Mouse (Mus musculus) liver, embryonic 13.5 days (tissue): Measurements from ENCODE around the gene Fkbp6. TPM values are rescaled to one million over a fixed set of nuclear protein-coding genes. Genes with fewer than 3 reads are reported as not detected.
A peak's percentile ranks its signal among the peaks of the same experiment; 100 is the strongest.

Experiments
- ATAC-seq: fragments of 200-750 bp; cut with Nextera tagmentation; 2 replicates; pipeline ENCODE4 v1.8.0; 2017; ENCODE audit warnings: low read depth, mild to moderate bottlenecking, moderate number of reproducible peaks, moderate library complexity
- DNase-seq: peaks from one replicate; pipeline ENCODE4 v3.0.0; 2022
- H3K27ac ChIP-seq: fragments of 300-500 bp; sonication (generic); 2 replicates; pipeline ENCODE4 v1.5.1; 2015; ENCODE audit warnings: moderate library complexity, mild to moderate bottlenecking, inconsistent platforms
- H3K27me3 ChIP-seq: fragments of 300-500 bp; sonication (generic); 2 replicates; pipeline ENCODE4 v1.6.1; 2015; ENCODE audit warnings: mild to moderate bottlenecking, inconsistent platforms
- H3K36me3 ChIP-seq: fragments of 300-500 bp; sonication (generic); 2 replicates; pipeline ENCODE4 v1.6.1; 2015; ENCODE audit warnings: mild to moderate bottlenecking, inconsistent platforms
- H3K4me1 ChIP-seq: fragments of 300-500 bp; sonication (generic); replicated peaks from 2 replicates; pipeline ENCODE4 v1.6.1; 2015; ENCODE audit warnings: inconsistent platforms
- H3K4me2 ChIP-seq: fragments of 300-500 bp; sonication (generic); 2 replicates; pipeline ENCODE4 v1.6.1; 2015; ENCODE audit warnings: inconsistent platforms, mild to moderate bottlenecking, moderate library complexity
- H3K4me3 ChIP-seq: fragments of 300-500 bp; sonication (generic); replicated peaks from 2 replicates; pipeline ENCODE4 v1.5.1; 2015; ENCODE audit warnings: mild to moderate bottlenecking, inconsistent platforms
- H3K9ac ChIP-seq: fragments of 300-500 bp; sonication (generic); 2 replicates; pipeline ENCODE4 v1.6.1; 2015; ENCODE audit warnings: mild to moderate bottlenecking, inconsistent platforms
- H3K9me3 ChIP-seq: fragments of 300-500 bp; sonication (generic); replicated peaks from 2 replicates; pipeline ENCODE4 v1.6.1; 2016; ENCODE audit warnings: inconsistent platforms
- WGBS: fragments of 180-500 bp; shearing (Covaris S2); methylation state at CpG from one replicate; pipeline ENCODE4 v1.1.7; 2015; ENCODE audit not compliant: insufficient replicate concordance; 5-methylcytosine and 5-hydroxymethylcytosine counted together
- polyA plus RNA-seq: library from polyadenylated mRNA; unstranded; fragments of >200 nt; fragmentation: Nextera tagmentation; extraction: Ambion mirVana; gene quantifications from 2 replicates; pipeline ENCODE4 v1.2.1, GENCODE M21; 2015

The Fkbp6 gene
- polyA plus RNA-seq: not detected in 2 replicates

DNA sequence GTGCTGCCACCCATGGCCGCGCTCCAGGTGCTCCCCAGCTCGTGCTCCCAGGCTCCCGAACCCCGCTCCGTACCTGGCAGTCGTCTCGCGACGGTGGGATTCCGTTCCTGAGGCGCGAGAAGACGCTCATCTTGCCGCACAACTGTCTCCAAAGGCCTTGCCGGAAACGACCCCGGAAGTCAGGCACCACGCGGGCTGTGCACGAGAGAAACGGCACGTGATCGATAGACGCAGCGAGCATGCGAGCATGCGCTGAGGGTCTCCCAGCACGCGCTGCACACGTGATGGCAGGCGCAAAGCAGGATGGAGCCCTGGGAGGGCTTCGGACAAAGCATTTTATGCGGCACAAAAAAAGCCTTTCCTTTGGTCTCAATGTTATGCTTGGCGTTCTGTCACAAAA lies at the start of gene Fkbp6:
Fkbp6 (minus strand) TSS at position 183 of the 400 bp plus-strand sequence.
- DNase-seq (no peak), ATAC-seq (no peak)
- no peak within 1 kb of the TSS for H3K9ac ChIP-seq
- H3K27me3 ChIP-seq: peaks cover 13% of the 10 kb centered on the region
- no peak within 1 kb of the TSS for H3K4me2 ChIP-seq
- no peak within 1 kb of the TSS for H3K27ac ChIP-seq
- no peak within 1 kb of the TSS for H3K4me3 ChIP-seq
- no peaks in the 10 kb centered on the region for H3K9me3 ChIP-seq
- H3K4me1 ChIP-seq: no peaks in the 10 kb centered on the region
- WGBS: 85% methylated on average over 35 of the region's 35 CpGs
- no peaks in the 10 kb centered on the region for H3K36me3 ChIP-seq

DNA sequence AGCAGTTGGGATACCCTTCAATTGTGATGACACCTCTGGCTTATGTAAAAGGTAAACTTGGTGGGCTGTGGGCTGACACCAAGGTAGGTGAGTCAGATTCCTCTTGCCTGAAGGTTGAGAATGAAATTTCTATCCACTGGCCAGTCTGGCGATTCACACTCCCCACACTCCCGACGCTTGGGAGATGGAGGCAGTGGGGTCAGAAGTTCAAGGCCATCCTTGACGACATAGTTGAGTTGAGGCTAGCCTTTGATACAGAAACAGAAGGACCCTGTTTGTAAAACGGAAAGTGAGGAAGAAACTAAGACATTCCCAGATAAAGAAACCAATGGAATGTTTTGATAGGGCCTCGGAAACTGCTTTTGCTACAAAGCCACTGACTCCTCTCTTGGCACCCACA lies 49.5 kb upstream of the Fkbp6 start:
- no peak overlapping the region for H3K9ac ChIP-seq
- ATAC-seq: no peak
- WGBS: 51% methylated on average over 6 of the region's 6 CpGs
- peaks cover 16% of the 10 kb centered on the region for H3K4me1 ChIP-seq
- no peaks in the 10 kb centered on the region for H3K36me3 ChIP-seq
- H3K4me3 ChIP-seq: no peak overlapping the region
- no peak for DNase-seq
- no peaks in the 10 kb centered on the region for H3K27me3 ChIP-seq
- no peak overlapping the region for H3K27ac ChIP-seq
- H3K9me3 ChIP-seq: no peaks in the 10 kb centered on the region
- H3K4me2 ChIP-seq: no peak overlapping the region

GRCm38 (mm10) chr5:135395826-135396225 lies 46.0 kb upstream of the Fkbp6 start:
- WGBS: 33% methylated on average over 5 of the region's 5 CpGs

DNA sequence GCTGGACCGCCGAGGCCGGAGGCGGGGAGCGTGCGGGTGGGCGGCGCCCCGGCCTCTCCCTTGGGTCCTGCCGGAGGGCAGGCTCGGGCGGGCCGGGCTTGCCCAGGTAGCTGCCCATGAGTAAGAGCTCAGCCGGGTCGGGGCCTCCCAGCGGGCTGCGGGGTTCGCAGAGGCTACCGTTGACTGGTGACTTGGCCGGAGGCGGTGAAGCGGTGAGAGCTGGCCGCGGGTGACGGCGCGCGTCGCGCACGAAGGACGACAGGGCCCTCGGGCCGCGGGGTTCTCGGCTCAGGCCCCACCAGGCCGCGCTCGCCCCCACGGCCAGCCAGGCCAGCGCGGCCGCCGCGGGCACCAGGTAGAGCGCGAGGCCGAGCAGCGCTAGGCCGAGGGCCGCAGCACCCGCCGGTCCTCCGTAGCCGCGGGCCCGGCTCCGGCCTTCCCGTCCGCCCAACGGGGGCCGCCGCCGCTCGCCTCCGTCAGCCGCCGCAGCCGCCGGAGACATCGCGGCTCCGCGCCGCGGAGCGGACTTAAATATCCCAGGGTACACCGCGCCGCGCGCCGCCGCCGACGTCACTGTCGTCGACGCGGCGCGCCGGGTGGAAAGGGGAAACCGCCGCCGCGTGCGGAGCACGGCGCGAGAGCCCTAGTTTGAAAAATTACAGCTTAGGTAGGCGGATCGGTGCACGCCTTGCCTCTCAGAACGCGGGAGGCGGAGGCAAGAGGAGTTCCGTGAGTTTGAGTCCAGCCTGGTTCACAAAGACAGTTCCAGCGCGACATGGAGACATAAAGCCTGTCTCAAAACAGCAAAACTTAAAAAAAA lies 44.4 kb upstream of the Fkbp6 start, which contains the start of gene Pom121:
Pom121 (minus strand) TSS at position 543 of the 820 bp plus-strand sequence.
- peak within 1 kb of the TSS; percentile 97 for H3K9ac ChIP-seq
- peak; percentile 70 for DNase-seq

More at GRCm38 (mm10) chr5:135395826-135396225, 46.0 kb upstream of the Fkbp6 start:
- H3K36me3 ChIP-seq: peaks cover 15% of the 10 kb centered on the region
- no peak overlapping the region for H3K9ac ChIP-seq
- no peaks in the 10 kb centered on the region for H3K27me3 ChIP-seq
- ATAC-seq (no peak), DNase-seq (peak; percentile 39)
- no peak overlapping the region for H3K4me3 ChIP-seq
- H3K4me1 ChIP-seq: peaks cover 33% of the 10 kb centered on the region
- H3K4me2 ChIP-seq: no peak overlapping the region
- H3K27ac ChIP-seq: no peak overlapping the region
- no peaks in the 10 kb centered on the region for H3K9me3 ChIP-seq

DNA sequence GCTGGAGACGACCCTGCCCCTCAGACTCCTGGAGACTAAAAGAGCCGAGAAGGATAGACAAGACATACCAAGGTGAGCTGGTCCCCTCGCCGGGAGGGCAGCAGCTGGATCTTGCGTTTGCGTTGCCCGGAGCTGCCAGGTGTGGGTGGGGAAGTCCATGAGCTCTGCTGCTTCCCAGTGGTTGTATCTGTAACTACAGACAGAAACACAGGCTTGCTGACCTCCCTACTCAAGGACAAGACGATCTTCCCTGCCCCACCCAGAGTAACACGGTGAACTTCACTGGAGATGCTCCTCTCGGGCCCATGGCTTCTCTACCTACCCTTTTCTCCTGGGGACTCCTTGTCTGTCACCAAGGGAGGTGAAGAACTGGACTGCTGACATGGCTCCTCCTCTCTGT lies 33.9 kb upstream of the Fkbp6 start:
- Histone ChIP-seq H3K27me3 (no peaks in the 10 kb centered on the region), H3K27ac (no peak overlapping the region), H3K9me3 (no peaks in the 10 kb centered on the region), H3K4me3 (no peak overlapping the region), H3K9ac (no peak overlapping the region), H3K4me2 (no peak overlapping the region), H3K36me3 (peaks cover 95% of the 10 kb centered on the region), H3K4me1 (no peaks in the 10 kb centered on the region)
- 80% methylated on average over 10 of the region's 10 CpGs for WGBS
- ATAC-seq: no peak
- DNase-seq: no peak

More for the DNA sequence above, 44.4 kb upstream of the Fkbp6 start, which contains the start of gene Pom121:
- Histone ChIP-seq H3K4me1 (peaks cover 33% of the 10 kb centered on the region), H3K27ac (peak within 1 kb of the TSS; percentile 90), H3K4me3 (peak within 1 kb of the TSS; percentile 92), H3K9me3 (no peaks in the 10 kb centered on the region), H3K4me2 (peak within 1 kb of the TSS; percentile 88), H3K36me3 (peaks cover 31% of the 10 kb centered on the region), H3K27me3 (no peaks in the 10 kb centered on the region)
- peak; percentile 88 for ATAC-seq
- under 1% methylated on average over 101 of the region's 110 CpGs for WGBS

DNA sequence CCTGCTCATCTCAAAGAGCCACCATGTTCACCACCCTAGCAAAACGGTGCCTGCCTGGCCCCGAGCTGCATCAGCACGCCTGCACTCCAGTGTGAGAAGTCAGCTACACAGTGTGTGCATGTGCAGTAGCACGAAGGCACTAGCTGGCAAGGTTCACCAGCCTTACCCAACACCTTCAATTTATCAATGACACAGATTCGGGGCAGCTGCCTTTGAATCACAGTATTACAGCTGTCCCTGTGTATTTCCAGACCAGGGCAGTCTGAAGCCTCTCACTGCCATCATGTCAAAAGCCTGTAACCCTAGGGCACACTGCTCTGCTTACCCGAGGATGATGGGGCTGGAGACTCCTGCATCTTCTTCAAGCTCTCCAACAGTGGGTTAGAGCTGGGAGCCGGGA lies 32.9 kb upstream of the Fkbp6 start:
- DNase-seq: no peak
- no peak for ATAC-seq

GRCm38 (mm10) chr5:135381356-135381925 lies 31.6 kb upstream of the Fkbp6 start:
- peaks cover 95% of the 10 kb centered on the region for H3K36me3 ChIP-seq
- H3K4me2 ChIP-seq: no peak overlapping the region
- H3K27me3 ChIP-seq: no peaks in the 10 kb centered on the region
- no peak overlapping the region for H3K9ac ChIP-seq
- no peak overlapping the region for H3K4me3 ChIP-seq
- no peak overlapping the region for H3K27ac ChIP-seq
- ATAC-seq: no peak
- no peaks in the 10 kb centered on the region for H3K4me1 ChIP-seq
- no peak for DNase-seq
- no peaks in the 10 kb centered on the region for H3K9me3 ChIP-seq
- 90% methylated on average over 10 of the region's 10 CpGs for WGBS

More for the DNA sequence above, 32.9 kb upstream of the Fkbp6 start:
- Histone ChIP-seq H3K36me3 (peaks cover 95% of the 10 kb centered on the region), H3K27ac (no peak overlapping the region), H3K4me1 (no peaks in the 10 kb centered on the region), H3K9ac (no peak overlapping the region), H3K27me3 (no peaks in the 10 kb centered on the region), H3K4me2 (no peak overlapping the region), H3K4me3 (no peak overlapping the region), H3K9me3 (no peaks in the 10 kb centered on the region)
- 79% methylated on average over 7 of the region's 7 CpGs for WGBS

- Histone ChIP-seq H3K9ac (no peak overlapping the region), H3K27ac (no peak overlapping the region), H3K4me3 (no peak overlapping the region), H3K4me1 (no peaks in the 10 kb centered on the region), H3K4me2 (no peak overlapping the region), H3K27me3 (no peaks in the 10 kb centered on the region), H3K9me3 (no peaks in the 10 kb centered on the region), H3K36me3 (peaks cover 99% of the 10 kb centered on the region)
- 91% methylated on average over 4 of the region's 4 CpGs for WGBS
- ATAC-seq: no peak
- DNase-seq: no peak
These were observed 30.8 kb upstream of the Fkbp6 start for GRCm38 (mm10) chr5:135380681-135381080.

DNA sequence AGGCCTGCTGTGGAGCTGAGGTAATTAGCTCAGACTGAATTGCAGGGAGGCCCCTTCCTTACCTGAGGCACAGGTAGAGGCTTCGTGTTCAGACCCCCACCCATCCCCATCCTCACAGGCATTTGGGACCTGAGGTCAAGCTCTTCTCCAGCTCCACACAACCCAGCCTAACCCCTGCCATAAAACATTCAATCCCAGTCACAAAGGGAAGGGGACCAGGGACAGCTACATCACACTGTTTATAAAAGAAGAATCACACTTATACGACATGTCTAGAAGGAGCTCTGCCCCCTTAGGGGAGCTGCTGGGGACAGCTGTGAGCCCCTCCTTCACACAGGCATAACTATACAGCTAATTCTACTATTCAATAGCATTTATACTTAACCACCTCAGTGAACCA lies 26.5 kb upstream of the Fkbp6 start:
- H3K27ac ChIP-seq: no peak overlapping the region
- H3K4me1 ChIP-seq: peaks cover under 1% of the 10 kb centered on the region; the same call in 1 of the 2 replicates
- 61% methylated on average over 2 of the region's 2 CpGs for WGBS
- H3K4me3 ChIP-seq: no peak overlapping the region
- H3K4me2 ChIP-seq: no peak overlapping the region
- no peak for ATAC-seq
- DNase-seq: no peak
- no peak overlapping the region for H3K9ac ChIP-seq
- no peaks in the 10 kb centered on the region for H3K9me3 ChIP-seq
- H3K27me3 ChIP-seq: no peaks in the 10 kb centered on the region
- peaks cover 97% of the 10 kb centered on the region for H3K36me3 ChIP-seq

GRCm38 (mm10) chr5:135375167-135375566 lies 25.3 kb upstream of the Fkbp6 start:
- Histone ChIP-seq H3K9me3 (no peaks in the 10 kb centered on the region), H3K27ac (no peak overlapping the region), H3K36me3 (peaks cover 88% of the 10 kb centered on the region), H3K4me3 (no peak overlapping the region), H3K9ac (no peak overlapping the region), H3K4me2 (no peak overlapping the region), H3K27me3 (no peaks in the 10 kb centered on the region), H3K4me1 (peaks cover 12% of the 10 kb centered on the region)
- WGBS: 83% methylated on average over 8 of the region's 8 CpGs
- DNase-seq (no peak), ATAC-seq (no peak)

DNA sequence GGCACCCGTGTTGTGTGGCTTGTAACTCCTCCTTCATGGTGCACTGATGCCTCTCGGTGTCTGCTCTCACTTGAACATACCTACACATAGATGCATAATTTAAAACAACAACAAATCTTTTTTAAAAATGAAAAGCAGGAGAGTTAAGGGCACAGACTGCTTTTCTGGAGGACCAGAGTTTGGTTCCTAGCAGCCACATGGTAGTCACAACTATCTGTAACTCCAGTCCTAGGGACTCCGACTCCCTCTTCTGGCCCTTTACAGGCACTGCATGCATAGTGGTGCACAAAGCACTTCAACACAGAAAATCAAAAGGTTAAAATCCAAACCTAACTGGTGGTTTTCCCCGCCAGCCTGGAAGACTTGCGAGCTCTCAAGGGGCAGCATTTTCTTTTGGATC lies 23.8 kb upstream of the Fkbp6 start:
- Histone ChIP-seq H3K9ac (no peak overlapping the region), H3K4me3 (no peak overlapping the region), H3K27me3 (no peaks in the 10 kb centered on the region), H3K4me1 (peaks cover 21% of the 10 kb centered on the region), H3K27ac (no peak overlapping the region), H3K36me3 (peaks cover 72% of the 10 kb centered on the region), H3K9me3 (no peaks in the 10 kb centered on the region), H3K4me2 (no peak overlapping the region)
- DNase-seq (no peak), ATAC-seq (no peak)
- WGBS: 85% methylated on average over 5 of the region's 5 CpGs
